ENCODE assay signal across 9 mouse cellular contexts in the genomic region with DNA sequence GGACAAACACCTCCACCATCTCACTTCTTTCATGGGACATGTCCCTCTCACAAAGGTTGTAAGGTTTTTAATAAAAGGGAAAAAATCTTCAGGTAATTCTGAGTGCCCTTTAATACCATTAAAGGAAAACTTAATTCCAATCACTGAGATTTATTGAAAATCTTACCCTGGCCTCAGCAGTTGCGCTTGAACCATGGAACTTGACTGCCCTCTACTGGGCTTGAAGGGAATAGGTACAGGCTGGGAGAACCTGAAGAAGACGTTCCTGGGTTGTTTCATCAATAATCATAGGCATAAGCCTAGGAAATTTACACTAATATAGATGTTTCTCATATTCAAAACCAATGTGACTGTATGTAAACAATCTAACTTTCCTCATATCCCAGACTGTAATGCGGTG.
DNase-seq lines count a peak whose midpoint lies in the region; ATAC-seq lines count a peak whose summit lies in the region.
"Had no signal": no experiment of that assay in that cellular context is flagged by ENCODE, and none has a peak within 500 bp of the region (broad histone marks: within the 10 kb centered on the region; RNA-seq: fewer than 3 reads in every experiment).

No protein-coding gene starts in this region.

- no peak for ATAC-seq in kidney, embryonic 16.5 days (ENCODE audit: low FRiP score, low TSS enrichment)
- ATAC-seq in embryonic facial prominence, embryonic 14.5 days (ENCODE audit: low read depth): no peak
- peak; percentile 52; the same call in 1 of the 2 replicates for ATAC-seq in hindbrain, embryonic 16.5 days
- ATAC-seq in neural tube, embryonic 13.5 days (ENCODE audit: low read depth): 0 out of 2 replicates have a peak, but pooled peaks have one; percentile 40
- ATAC-seq in inflammation-experienced regulatory T-cells, adult 6 months: no peak

- peaks cover 9% of the 10 kb centered on the region for H3K4me1 ChIP-seq in kidney, embryonic 16.5 days (ENCODE audit: insufficient read depth, low read length)
- H3K4me1 ChIP-seq in embryonic facial prominence, embryonic 14.5 days (ENCODE audit: control insufficient read depth, insufficient read depth, low read length): 0 out of 2 replicates have a peak, but pooled peaks cover 2% of the 10 kb centered on the region
- H3K4me1 ChIP-seq in hindbrain, embryonic 16.5 days (ENCODE audit: control insufficient read depth, insufficient read depth, low read depth, low read length): peaks cover 6% of the 10 kb centered on the region; the same call in 1 of the 2 replicates
- peaks cover 10% of the 10 kb centered on the region for H3K4me1 ChIP-seq in neural tube, embryonic 13.5 days (replicated peaks)
- H3K4me1 ChIP-seq: megakaryocyte, embryonic 14.5 days had no signal

- WGBS in kidney, embryonic 16.5 days: 17% methylated on average over 3 of the region's 3 CpGs
- 13% methylated on average over 3 of the region's 3 CpGs for WGBS in embryonic facial prominence, embryonic 14.5 days
- 15% methylated on average over 3 of the region's 3 CpGs for WGBS in hindbrain, embryonic 16.5 days
- WGBS in neural tube, embryonic 13.5 days: 12% methylated on average over 3 of the region's 3 CpGs

- peak; percentile 43 for DNase-seq in kidney, adult 18-20 months
- DNase-seq in adrenal gland, postnatal 10 days: peak; percentile 75
- DNase-seq in embryonic facial prominence, embryonic 14.5 days (ENCODE audit: low spot score): peak; percentile 53
- DNase-seq in left cerebral cortex, postnatal 36 days (ENCODE audit: low spot score in 2 of 2): peak; percentile 28 to 46

- no peak overlapping the region for H3K4me2 ChIP-seq in kidney, embryonic 16.5 days (replicated peaks; ENCODE audit: low read depth, low read length)
- no peak overlapping the region for H3K4me2 ChIP-seq in embryonic facial prominence, embryonic 14.5 days (ENCODE audit: low read depth, low read length)
- H3K4me2 ChIP-seq in hindbrain, embryonic 16.5 days (ENCODE audit: low read length): no peak overlapping the region
- H3K4me2 ChIP-seq in neural tube, embryonic 13.5 days: no peak overlapping the region

- no peaks in the 10 kb centered on the region for H3K27me3 ChIP-seq in kidney, embryonic 16.5 days (ENCODE audit: insufficient read depth, low read length)
- H3K27me3 ChIP-seq in embryonic facial prominence, embryonic 14.5 days (replicated peaks; ENCODE audit: control insufficient read depth, insufficient read depth, low read length): no peaks in the 10 kb centered on the region
- H3K27me3 ChIP-seq in hindbrain, embryonic 16.5 days (replicated peaks; ENCODE audit: control insufficient read depth, insufficient read depth, low read length): no peaks in the 10 kb centered on the region
- peaks cover 5% of the 10 kb centered on the region; the same call in 1 of the 2 replicates for H3K27me3 ChIP-seq in neural tube, embryonic 13.5 days

- H3K4me3 ChIP-seq in kidney, embryonic 16.5 days (ENCODE audit: low read length): no peak overlapping the region
- no peak overlapping the region for H3K4me3 ChIP-seq in embryonic facial prominence, embryonic 14.5 days (ENCODE audit: low read depth, low read length)
- no peak overlapping the region for H3K4me3 ChIP-seq in hindbrain, embryonic 16.5 days (ENCODE audit: low read length)
- no peak overlapping the region for H3K4me3 ChIP-seq in neural tube, embryonic 13.5 days
- H3K4me3 ChIP-seq: megakaryocyte, embryonic 14.5 days had no signal

- H3K36me3 ChIP-seq in kidney, embryonic 16.5 days (ENCODE audit: insufficient read depth, low read length): no peaks in the 10 kb centered on the region
- no peaks in the 10 kb centered on the region for H3K36me3 ChIP-seq in embryonic facial prominence, embryonic 14.5 days (ENCODE audit: control insufficient read depth, insufficient read depth, low read length)
- no peaks in the 10 kb centered on the region for H3K36me3 ChIP-seq in hindbrain, embryonic 16.5 days (ENCODE audit: control insufficient read depth, insufficient read depth, low read length)
- H3K36me3 ChIP-seq in neural tube, embryonic 13.5 days: no peaks in the 10 kb centered on the region

- intact Hi-C loops in left cerebral cortex, postnatal 36 days (cut with DNase I): loop anchor here (5.0 kb wide), 1 partner anchor 1520 kb away; no protein-coding TSS in a partner anchor

- H3K9me3 ChIP-seq in kidney, embryonic 16.5 days (ENCODE audit: low read length): no peaks in the 10 kb centered on the region
- H3K9me3 ChIP-seq in embryonic facial prominence, embryonic 14.5 days (ENCODE audit: control insufficient read depth, low read length): no peaks in the 10 kb centered on the region
- H3K9me3 ChIP-seq in hindbrain, embryonic 16.5 days (ENCODE audit: control insufficient read depth, low read length): no peaks in the 10 kb centered on the region
- H3K9me3 ChIP-seq in neural tube, embryonic 13.5 days: no peaks in the 10 kb centered on the region
- H3K9me3 ChIP-seq: megakaryocyte, embryonic 14.5 days had no signal

- H3K27ac ChIP-seq in kidney, embryonic 16.5 days (ENCODE audit: low read length): no peak overlapping the region
- no peak overlapping the region for H3K27ac ChIP-seq in embryonic facial prominence, embryonic 14.5 days (replicated peaks; ENCODE audit: low read depth, low read length)
- no peak overlapping the region for H3K27ac ChIP-seq in hindbrain, embryonic 16.5 days (ENCODE audit: low read depth, low read length)
- H3K27ac ChIP-seq in neural tube, embryonic 13.5 days (replicated peaks): no peak overlapping the region

- no peak overlapping the region for H3K9ac ChIP-seq in kidney, embryonic 16.5 days (replicated peaks; ENCODE audit: low read length)
- no peak overlapping the region for H3K9ac ChIP-seq in embryonic facial prominence, embryonic 14.5 days (ENCODE audit: low read depth, low read length)
- H3K9ac ChIP-seq in hindbrain, embryonic 16.5 days (ENCODE audit: low read depth, low read length): no peak overlapping the region
- H3K9ac ChIP-seq in neural tube, embryonic 13.5 days: no peak overlapping the region

Comparison
In these comparisons a context has a peak if more than half of its experiments do, and no peak if none do; other contexts are left out.
1. ATAC-seq: peak in hindbrain, embryonic 16.5 days (single experiment) and neural tube, embryonic 13.5 days (single experiment); none in kidney, embryonic 16.5 days (single experiment), embryonic facial prominence, embryonic 14.5 days (single experiment) and inflammation-experienced regulatory T-cells, adult 6 months (single experiment).
2. Peak in every context shown above with its lines, with median percentiles within 50 percentile points of each other: DNase-seq.